Mouse (Mus musculus): ENCODE results near the gene Cib2. TPM values are rescaled to one million over a fixed set of nuclear protein-coding genes. Genes with fewer than 3 reads are reported as not detected.
A peak's percentile ranks its signal among the peaks of the same experiment; 100 is the strongest.
"Not testable (repeated sequence)": the region's sequence is repeated elsewhere in the genome, so short reads cannot be mapped to it uniquely, and the experiment has no call there.

Gene Cib2
- 42.8 and 86.0 TPM in 2 replicates for polyA plus RNA-seq (2012; rRNA removed)

GRCm38 (mm10) chr9:54559771-54560471, at the start of gene Cib2:
Gene Cib2, minus strand, starts transcription at chr9:54560218.
- DNase-seq (ENCODE audit: low read depth), result no peak

DNA sequence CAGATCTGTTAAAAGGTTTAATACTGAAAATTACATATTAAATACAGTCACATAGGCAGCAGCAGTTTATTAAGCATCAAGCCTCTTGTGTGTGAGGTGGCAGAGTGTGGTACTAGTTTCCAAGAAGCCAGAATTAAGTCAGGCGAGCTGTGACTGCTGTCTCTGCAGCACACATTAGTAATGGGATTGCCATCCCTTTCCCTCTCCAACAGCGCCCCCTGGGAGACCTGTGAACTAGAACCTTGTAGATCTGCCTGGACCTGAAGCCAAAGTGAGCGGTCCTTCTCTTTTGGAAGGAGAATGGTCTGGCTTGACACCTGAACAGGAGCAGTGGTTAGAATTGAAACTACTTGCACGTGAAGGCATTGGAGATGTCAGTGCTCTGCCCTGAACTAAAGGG, 44.9 kb upstream of the Cib2 start:
- no peak for DNase-seq (ENCODE audit: low read depth)

GRCm38 (mm10) chr9:54604131-54604654, 44.2 kb upstream of the Cib2 start:
- DNase-seq (ENCODE audit: low read depth), result no peak

GRCm38 (mm10) chr9:54602916-54603315, 42.9 kb upstream of the Cib2 start:
- DNase-seq (ENCODE audit: low read depth), result no peak

GRCm38 (mm10) chr9:54602386-54602785, 42.4 kb upstream of the Cib2 start:
- DNase-seq (ENCODE audit: low read depth), result no peak

DNA sequence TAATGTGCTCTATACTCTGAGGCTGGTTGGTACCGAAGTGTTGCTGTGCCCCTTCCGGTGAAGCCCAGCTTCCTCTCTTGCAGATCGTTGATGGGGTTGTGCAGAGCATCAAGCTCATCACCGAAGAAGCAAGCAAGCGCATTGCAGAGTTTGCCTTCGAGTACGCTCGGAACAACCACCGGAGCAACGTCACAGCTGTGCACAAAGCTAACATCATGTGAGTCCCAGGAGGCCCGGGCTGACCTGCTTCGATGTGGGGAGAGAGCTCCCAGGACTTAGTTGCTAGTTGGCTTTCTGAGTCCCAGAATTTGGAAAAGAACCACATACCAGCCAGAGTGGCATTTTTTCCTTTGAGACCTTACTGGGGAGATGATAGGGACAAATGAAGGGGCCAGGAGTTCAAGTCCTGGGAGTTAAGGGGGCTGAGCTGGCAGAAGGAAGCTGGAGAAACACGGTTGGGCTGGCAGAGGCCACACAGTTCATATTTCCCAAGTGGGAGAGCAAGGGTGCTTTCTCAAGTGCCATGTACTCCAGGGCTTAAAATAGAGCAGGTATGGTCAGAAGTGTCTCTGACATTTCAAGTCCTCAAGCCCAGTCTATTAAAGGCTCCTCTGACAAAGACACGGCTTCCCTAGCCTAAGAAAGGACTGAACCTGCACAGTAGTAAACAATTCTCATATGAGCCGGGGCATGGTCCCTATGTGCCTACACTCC, 36.9 kb upstream of the Cib2 start:
- DNase-seq (ENCODE audit: low read depth), result no peak

GRCm38 (mm10) chr9:54593652-54594051, 33.6 kb upstream of the Cib2 start:
- not testable (repeated sequence) for DNase-seq (ENCODE audit: low read depth)

DNA sequence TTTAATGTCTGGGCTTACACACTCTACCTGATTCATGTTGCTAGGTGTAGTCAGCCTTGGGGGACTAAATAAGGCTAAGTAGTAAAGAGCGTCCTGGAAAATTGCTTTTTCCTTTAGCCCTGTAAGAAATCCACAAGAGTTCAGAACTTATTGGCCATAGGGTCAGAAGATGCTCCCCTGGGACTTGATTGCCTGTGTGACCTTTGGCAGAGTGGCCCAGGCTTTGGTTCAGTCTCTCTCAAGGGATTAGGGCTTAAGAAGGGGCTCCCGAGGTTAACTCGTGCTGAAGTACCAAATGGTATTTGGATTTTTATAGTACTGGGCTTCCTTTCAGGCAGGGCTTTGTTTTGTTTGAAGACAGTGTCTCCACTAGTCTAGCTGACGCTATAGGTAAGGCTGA, 27.8 kb upstream of the Cib2 start:
- DNase-seq (ENCODE audit: low read depth), result no peak

GRCm38 (mm10) chr9:54586199-54587061, 26.4 kb upstream of the Cib2 start, which contains the start of gene Idh3a:
Gene Idh3a, plus strand, starts transcription at chr9:54586334.
- no peak for DNase-seq (ENCODE audit: low read depth)

DNA sequence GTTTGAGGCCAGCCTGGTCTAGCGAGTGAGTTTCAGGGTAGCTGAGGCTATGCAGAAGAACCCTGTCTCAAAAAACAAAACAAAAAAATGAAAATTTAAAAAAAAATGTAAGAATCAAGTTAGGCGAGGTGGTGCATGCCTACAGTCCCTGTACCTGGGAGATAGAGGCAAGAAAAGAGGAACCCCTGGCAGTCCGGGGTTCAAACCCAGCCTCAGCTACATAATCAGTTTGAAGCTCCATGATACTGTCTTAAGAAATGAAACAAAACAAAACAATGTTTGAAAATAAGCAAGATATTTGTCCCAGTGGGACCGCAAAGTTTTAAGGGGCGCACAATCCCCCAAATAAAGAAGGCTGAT, 25.8 kb upstream of the Cib2 start:
- no peak for DNase-seq (ENCODE audit: low read depth)

- not testable (repeated sequence) for DNase-seq (ENCODE audit: low read depth)
Measured at GRCm38 (mm10) chr9:54584127-54584526, 24.1 kb upstream of the Cib2 start.

- no peak for DNase-seq (ENCODE audit: low read depth)
Measured at GRCm38 (mm10) chr9:54583712-54584111, 23.7 kb upstream of the Cib2 start.

DNA sequence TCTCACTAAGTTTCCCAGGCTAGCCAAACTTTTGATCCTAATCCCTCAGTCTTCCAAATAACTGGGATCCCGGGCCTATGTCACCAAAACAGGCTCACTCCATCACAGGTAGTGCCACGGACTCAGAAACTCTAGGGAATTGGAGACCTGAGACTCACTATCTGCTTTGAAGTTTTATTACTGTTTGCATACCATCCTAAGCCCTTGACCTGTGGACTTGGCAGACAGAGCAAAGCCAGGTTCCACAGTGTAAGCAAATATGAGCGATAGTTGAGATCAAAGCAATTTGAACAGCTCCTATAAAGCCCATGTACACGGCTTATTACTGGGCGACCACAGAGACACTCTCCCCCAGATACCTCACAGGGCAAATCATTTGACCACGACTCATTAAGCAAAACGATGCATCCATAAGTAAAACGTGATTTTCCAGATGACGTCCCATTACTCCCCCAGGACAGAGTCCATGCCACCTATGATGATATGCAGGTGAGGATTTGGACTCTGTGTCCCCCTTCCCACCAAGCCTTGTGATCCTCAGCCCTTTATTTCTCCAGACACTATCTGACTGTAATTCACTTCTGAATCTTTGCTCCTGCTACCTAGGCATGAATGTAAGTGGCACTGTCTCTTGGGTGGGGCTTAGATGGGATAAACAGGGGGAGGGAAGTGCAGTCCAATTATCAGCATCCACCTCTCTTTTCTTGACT, 11.3 kb upstream of the Cib2 start:
- no peak for DNase-seq (ENCODE audit: low read depth)

DNA sequence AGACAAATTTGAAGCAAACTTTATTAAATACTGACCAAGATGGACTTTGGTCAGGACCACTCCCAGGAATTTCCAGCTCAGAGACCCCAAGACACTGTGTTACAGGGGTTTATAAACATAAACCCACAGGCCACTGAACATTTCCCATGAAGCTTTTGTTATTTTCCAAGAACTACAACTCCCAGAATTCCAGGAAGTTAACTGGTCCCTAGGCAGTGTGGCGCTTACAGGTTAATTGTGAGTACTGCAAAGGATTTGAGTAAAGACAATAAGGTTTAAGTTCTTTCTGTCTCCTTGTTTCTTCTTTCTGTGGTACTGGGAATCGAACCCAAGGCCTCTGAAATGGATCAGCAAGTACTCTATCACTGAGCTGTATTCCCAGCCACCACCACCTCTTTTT, 8.7 kb upstream of the Cib2 start:
- DNase-seq (ENCODE audit: low read depth), result no peak

- peak; percentile 88 for DNase-seq (ENCODE audit: low read depth)
Measured at GRCm38 (mm10) chr9:54566958-54567357, 6.9 kb upstream of the Cib2 start.

GRCm38 (mm10) chr9:54560831-54561601, 998 bp upstream of the Cib2 start:
- DNase-seq (ENCODE audit: low read depth), result no peak

DNA sequence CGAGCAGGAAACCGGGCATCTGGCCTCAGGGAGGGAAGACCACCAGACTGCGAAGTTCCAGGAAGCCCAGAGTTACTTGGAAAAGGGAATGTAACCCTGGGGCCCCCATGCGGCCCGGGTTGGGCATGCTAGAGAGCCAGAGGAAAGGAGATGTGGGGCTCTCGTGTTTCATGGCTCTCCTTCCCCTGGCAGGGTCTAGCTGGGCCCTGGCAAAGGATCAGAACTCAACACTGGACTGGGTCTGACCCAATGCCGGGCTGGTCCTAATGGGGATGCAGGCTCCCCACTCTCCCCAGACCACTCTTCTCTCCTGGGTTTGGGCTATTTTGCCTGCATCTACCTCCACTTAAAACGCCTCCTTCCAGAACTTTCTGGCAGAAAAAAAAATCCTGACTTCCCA, 1.3 kb downstream of the Cib2 start:
- no peak for DNase-seq (ENCODE audit: low read depth)

DNA sequence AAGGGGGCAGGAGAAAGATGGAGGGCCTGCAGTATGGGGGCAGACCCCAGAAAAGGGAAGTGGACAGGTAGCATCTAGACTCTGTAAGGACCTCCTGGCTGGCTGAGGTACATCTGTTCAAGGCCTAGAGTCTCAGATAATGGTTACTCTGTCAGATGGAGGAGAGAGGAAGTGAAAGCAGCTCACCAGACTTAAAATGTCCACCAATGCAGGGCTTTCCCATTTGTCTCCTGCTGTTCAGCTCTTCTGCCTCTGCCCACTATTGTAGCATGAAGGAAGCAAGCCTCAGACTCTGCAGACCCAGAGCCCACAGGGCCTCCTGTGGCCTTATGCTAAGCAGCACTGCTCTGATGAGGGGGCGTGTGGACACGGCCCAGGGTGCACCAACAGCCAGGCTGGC, 5.0 kb downstream of the Cib2 start:
- no peak for DNase-seq (ENCODE audit: low read depth)

DNA sequence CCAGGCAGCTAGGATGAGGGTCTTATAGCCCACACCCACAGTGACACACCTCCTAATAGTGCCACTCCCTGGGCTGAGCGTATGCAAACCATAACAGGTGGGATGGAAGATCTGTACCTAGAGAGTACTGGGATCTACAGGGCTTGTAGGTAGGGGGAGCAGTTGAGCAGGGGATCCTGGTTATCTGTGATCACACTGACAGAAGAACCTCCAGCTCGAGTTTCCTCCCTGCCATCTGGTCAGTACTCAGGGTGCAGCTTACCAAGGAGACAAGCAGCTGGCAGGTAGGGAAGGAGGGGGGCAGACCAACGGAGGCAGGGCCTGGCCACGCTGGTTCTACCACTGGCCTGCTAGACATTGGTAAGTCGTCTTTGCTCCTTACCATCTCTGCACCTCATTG, 7.6 kb downstream of the Cib2 start:
- no peak for DNase-seq (ENCODE audit: low read depth)

GRCm38 (mm10) chr9:54549433-54549832, 10.6 kb downstream of the Cib2 start:
- DNase-seq (ENCODE audit: low read depth), result no peak

- no peak for DNase-seq (ENCODE audit: low read depth)
Measured at GRCm38 (mm10) chr9:54547536-54547935, 12.5 kb downstream of the Cib2 start.

Measured in gonadal fat pad, adult 2 months (tissue).